Mouse (Mus musculus) ES-E14 (cell line): Measurements from ENCODE around the gene Best3.

Experiments used
- CHD2 ChIP-seq: IDR thresholded peaks from 2 replicates; pipeline ENCODE4 v1.6.1; 2014; ENCODE audit warnings: mild to moderate bottlenecking, low read depth, low read length, inconsistent platforms
- HCFC1 ChIP-seq: IDR thresholded peaks from 2 replicates; pipeline ENCODE4 v1.6.1; 2012; ENCODE audit warnings: low read length, inconsistent platforms, borderline replicate concordance; ENCODE audit not compliant: insufficient read depth
- MAFK ChIP-seq: IDR thresholded peaks from 2 replicates; pipeline ENCODE4 v1.6.1; 2014; ENCODE audit warnings: mild to moderate bottlenecking, low read depth, low read length, inconsistent platforms; ENCODE audit not compliant: insufficient read depth
- ZC3H11A ChIP-seq: IDR thresholded peaks from 2 replicates; pipeline ENCODE4 v1.6.1; 2012; ENCODE audit warnings: low read depth, mild to moderate bottlenecking, inconsistent platforms, low read length, borderline replicate concordance

DNA sequence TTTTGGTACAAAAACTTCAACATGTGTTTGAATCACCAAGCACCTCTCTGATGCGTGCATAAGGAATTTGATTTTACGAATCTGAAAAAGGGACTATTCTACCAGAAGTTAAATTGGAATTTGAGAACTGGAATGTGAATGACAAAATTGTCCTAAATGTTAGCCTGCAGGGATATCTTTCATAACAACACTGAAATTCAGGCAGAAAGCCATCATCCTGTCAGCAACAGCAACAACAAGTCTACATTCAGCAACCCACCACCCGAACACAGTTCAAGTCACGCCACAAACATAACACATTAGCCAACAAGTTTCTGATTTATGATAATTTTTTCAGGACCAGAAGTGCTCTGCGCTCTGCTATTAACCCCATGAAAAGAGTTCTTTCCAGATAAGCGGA lies 30.9 kb upstream of the Best3 start:
- TF ChIP-seq ZC3H11A (no peak), CHD2 (no peak), HCFC1 (no peak), MAFK (no peak)
